Mouse (Mus musculus) telencephalon, adult 2 months (tissue): ENCODE data around the gene Gm21900.
"Not testable (repeated sequence)": the region's sequence is repeated elsewhere in the genome, so short reads cannot be mapped to it uniquely, and the experiment has no call there.

Experiments used
- DNase-seq: peaks from one replicate; pipeline ENCODE4 v3.0.0-alpha.2; 2011; ENCODE audit warnings: low read depth, low spot score

Gene Gm21900

DNA sequence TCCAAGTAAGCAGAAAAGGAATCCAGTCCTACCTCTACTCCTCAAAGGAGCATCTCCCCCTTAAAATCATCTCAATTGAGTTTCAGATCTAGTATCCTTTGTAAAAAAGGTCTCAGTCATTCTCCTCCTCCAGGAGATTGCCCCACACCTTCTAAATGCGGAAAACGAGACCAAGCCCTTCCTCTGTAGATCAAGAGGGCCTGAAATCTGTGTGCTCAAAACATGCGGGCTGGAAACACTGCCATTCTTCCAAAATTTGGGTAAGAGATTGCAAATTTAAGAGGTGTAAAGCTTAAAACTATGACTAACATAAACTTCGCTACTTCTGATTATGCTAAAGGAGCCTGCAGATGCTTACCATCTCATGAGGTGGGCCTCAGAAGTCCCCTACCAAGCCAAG, at the start of gene Gm21900:
Gm21900 (plus strand) TSS at position 301 of the 400 bp plus-strand sequence.
- not testable (repeated sequence) for DNase-seq

DNA sequence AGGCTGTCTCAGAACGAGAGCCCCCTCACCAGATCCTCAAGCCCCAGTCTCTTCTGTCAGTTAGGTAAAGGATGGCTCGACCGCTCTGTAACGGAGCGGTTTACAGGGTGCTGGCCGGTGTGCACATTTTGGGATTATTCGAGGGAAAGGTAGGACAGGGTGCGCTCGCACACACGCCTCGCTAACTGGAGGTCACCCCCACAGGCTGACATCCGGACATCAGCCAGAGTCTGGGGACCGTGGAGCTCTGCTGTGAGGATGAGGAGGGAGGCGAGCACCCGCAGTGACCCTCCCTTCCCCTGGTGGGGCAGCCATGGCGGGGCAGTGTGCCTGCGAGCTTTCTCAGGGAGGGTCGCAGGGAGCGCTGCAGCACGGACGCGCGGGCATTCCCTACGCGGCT, 27.4 kb downstream of the Gm21900 start:
- DNase-seq = not testable (repeated sequence)
